Mouse (Mus musculus) fat pad, adult 2 months (tissue): ENCODE data around the gene Opa1.

Experiments
- DNase-seq: peaks from one replicate; pipeline ENCODE4 v3.0.0-alpha.2; 2011; ENCODE audit warnings: low read depth, low spot score; ENCODE audit errors: extremely low read depth

Gene Opa1

DNA sequence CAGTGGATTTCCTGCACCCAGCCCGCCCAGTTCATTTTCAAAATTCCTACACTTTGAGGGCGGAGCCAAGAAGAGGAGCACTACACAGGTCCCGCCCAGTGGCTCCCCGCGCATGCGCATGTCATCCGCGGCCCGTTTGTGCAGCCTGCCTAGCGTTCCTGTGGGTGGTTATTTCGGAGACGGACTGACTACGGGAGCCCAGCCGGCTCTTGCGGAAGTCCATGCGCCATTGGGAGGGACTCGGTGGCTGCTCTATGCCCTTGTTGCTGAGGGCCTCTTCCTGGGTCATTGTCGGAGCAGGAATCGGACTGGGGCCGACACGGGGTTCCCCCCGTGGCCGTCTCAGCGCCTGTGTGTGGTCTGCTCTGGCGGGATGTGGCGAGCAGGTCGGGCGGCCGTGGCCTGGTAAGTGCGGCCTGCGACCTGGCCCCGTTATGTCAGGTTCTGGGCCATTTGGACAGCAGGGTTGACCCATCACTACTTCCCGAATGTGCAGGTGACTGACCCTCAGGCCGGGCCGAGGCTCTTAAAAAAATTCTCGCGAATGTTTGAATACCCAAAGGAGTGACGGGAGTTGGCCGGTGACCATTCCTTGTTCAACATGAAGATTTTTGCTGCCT, at the start of gene Opa1:
TSS of gene Opa1 (plus strand) at position 168 of the 620 bp plus-strand sequence.
- peak; percentile 40 for DNase-seq

DNA sequence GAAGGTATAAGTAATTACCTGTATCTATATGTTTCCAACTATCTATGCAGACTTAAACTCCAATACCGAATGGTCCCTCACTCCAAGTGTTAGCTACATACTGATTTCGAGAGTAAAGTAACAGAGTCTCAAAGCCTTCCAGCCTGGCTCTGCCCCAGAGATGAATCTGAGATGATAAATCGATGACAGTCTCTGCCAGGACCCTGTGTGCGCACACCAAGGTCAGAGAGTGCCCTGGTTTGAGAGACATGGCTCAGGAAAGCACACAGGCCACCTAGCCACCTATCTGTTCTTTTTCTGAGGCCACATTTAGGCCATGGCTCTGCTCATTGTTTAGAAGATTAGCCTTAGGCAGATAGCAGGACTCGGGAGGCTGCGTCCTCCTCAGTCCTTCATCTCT, 45.5 kb upstream of the Opa1 start:
- DNase-seq = no peak

DNA sequence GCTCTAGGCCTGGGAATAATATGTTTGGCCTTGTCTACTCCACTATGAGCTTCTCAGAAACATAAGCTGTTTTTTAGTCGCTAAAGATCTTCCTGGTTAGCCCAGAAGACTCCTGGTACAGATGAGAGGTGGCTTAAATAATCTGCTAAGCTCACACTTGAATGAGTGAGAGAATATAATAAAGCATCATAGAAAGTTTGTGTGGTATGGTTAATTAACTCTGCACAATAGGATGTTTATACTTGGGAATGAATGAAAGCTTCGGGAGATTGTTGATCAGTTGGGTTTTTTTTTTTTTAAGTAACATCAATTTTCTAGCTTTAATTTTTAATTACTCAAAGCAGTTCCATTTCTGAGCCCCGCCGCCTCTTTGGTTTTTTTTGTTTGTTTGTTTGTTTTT, 43.3 kb upstream of the Opa1 start:
- no peak for DNase-seq

DNA sequence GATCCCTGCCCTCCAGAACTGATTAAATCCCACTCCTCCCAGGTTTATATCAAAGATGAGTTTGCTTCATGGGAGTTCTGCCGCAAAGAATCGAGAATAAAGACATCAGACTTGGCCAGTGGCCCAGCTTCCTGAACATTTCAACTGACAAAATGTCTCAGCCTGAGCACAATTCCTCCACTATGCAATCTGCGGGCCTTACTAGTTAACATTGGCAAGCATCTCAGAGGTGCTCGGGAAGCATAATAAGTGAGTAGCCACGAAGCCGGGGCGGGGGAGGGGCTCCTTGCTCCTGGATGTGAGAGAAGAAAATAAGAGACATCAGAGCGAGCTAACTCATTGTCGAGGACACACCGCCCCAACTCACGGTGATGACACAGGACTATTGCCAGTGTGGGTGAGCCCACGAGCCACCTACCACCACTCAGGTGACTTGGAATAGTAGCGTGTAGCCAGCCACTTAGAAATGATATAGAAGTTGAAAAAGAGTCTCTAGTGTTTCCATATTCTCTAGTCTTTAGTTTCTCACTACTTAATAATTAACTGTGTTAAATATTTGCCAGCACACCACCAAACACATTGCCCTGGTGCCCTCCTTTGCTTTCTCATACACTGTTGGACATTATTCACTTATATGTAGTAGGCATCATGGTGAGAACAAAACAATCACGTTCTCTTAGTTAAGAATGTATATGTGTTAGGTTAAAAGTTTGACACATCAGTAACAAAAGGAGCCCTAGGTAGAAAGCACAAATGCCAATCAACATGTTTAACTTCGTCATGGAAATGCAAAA, 42.5 kb upstream of the Opa1 start:
- DNase-seq = no peak

DNA sequence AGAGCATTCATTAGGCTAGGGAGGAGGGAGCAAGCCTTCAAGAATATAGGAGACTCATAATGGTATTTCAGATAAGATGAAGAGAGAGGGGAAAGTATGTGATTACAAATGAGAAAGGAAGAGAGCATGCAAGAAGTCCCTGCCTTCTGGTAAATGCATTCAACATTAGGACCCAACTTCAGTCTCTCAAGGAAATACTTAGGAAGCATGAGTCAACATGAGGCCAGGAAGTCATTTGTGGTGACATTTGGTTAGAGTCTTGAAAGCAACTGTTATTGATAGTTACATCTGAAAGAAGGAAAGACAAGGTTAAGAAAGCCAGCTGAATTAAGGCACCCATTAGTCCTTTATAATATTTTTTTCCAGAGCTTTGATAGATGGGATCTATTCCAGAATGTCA, 39.2 kb upstream of the Opa1 start:
- DNase-seq = no peak

DNA sequence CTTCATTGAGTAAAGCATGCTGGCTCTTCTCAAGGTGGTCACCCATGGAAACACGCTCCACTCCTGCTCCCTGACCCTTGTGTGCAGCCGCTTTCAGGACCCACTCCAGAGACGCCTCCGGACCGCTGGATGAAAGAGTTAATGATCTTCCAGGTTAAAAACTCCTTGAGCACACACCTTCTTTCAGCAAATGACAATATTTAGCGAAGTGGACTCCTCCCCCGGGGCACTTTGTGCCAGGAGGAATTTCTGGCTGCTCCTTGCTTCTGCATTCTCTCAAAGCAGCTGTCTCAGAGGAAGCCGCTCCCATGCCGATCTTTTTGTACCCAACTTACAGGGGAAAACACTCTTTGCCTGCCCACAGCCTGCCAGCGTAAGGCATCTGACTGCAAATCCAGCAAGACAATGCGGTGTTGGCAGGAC, 37.9 kb upstream of the Opa1 start:
- no peak for DNase-seq

DNA sequence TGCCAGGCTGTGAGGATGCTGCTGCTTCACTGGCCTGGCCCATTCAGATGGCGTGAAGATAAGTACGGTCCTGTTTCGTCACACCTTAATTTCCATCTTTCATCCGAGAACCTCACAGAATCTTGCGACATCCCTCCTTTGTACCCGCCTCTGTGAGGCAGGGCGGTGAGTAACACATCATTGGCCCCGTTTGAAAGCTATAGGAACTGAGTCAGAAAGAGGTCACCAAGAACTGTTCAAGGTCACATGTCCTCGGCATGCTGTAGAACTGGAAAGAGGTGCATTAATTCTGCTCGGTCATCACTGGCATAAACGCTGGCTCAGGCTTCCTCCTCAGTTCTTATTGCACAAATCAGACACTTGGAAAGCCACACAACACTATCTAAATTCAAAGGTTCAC, 34.3 kb upstream of the Opa1 start, which contains the start of gene Atp13a4:
TSS of gene Atp13a4 (minus strand) at position 36 of the 400 bp plus-strand sequence.
- no peak for DNase-seq

DNA sequence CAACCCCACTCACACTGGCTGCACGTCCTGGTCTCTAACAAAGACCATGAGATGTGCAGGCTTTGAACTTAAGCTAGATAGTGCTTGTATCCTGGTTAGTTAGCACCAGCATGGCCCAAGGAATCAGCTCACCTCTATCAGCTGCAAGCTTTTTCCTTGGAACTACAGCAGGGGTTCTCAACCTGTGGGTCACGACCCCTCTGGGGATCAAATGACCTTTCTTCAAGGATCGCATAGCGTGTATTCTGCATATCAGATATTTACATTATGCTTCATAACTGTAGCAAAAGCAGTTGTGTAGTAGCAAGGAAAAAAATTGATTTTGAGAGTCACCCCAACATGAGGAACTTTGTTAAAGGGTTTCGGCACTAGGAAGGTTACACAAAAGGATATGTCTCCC, 19.5 kb upstream of the Opa1 start:
- DNase-seq = no peak

DNA sequence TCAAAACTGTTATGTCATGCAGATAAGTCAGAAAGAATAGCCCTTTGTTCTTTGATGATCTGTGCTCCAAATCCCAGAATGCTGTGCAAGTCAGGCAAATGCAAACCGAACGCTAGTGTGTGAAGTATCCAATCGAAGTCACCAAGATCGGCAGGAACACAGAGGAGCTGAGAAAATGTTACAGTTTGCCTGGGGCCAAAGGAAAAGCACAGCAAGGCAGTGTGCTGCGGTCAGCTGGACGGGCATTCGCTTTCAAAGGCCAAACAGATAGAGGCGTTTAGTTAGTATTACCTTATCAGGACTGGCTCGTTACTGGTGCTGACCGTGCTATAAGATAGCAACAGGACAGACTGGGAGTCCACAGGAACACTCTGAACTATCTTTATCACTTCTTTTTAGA, 18.7 kb upstream of the Opa1 start:
- DNase-seq = no peak

DNA sequence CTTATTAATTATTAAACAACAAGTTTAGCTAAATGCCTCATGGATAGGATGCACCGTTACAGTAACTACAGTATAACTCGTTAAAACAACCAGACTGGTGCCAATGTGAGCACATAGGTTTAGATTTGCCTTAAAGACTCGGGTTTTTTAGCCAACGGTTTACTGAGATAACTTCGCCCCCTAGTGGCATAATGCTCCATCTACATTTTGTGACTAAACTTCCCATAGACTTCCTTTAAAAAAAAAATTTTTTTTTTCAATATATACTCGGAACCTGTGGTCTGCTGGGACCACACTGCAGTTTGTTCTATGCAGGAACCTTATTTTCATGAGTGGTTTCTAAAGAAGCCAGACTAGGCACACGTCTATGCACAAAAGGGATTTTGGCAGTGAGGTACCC, 18.3 kb upstream of the Opa1 start:
- DNase-seq = no peak

DNA sequence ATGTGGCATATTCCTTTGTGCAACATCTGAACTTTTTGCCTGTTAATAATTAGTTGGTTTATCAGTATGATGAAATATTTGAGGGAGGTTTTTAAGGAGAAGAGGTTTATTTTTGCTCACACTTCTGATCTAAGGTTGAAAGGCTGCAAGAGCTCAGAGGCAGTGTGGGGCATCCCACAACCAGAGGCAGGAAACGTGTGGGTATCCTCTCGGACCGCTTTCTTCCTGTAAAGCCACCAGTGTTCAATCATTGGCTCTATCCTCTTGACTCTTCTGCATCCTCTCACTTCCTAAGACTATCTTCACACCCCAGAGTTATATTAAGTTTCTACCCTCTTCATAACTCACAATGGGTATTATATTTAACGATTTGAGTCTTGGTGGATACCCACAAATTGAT, 5.1 kb upstream of the Opa1 start:
- no peak for DNase-seq

DNA sequence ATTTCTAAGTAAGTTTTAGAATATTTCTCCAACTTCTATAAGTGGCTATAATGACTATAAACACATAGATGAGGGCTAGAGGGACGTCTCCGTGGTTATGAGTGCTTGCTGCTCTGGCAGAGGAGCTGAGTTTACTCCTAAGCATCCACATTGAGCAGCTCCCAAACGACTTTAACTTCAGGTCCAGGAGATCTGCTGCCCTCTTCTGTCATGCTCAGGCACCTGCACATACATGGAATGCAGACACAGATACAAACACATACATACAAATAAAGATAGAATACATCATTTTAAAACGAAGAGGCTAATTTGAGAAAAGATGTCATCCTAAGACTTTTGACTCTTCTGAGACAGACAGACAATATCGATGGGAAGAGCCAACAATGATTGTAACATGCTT, 3.5 kb upstream of the Opa1 start:
- no peak for DNase-seq

DNA sequence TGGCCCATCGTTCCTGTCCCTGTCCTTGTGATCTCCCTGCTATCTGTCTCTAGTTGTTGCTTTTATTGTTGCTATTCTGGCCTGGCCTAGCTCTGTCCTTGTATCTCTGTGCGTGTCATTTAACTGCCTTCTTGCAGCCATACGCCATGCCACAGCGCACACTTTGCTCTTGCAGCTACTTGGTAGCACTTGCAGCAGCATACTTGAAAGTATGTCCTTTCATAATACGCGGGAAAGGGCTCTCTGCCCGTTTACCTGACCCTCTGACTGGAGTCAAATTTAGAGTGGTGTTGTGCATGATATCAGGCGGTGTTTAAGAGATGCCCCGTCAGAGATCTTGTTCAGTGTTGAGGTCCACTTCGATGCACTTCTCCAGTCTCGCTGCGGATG, 648 bp downstream of the Opa1 start:
- DNase-seq = no peak

DNA sequence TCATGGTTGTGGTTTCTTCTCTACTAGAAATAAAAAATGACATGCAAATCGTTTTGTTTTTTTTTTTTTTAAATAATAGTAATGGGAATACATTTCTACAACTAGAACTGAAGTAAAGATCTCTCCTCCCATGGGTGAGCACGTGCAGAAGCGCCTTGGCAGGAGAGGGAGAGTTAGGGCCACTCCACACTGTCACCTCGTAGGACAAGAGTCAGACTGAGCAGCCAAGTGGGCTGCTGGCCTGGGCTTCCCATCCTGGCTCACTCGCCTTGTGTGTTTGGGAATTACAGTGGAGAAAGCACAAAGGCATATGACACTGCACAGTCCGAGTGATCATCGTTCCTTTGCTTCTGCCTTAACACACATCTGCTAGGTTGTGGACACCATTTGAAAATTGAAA, 13.0 kb downstream of the Opa1 start:
- no peak for DNase-seq

DNA sequence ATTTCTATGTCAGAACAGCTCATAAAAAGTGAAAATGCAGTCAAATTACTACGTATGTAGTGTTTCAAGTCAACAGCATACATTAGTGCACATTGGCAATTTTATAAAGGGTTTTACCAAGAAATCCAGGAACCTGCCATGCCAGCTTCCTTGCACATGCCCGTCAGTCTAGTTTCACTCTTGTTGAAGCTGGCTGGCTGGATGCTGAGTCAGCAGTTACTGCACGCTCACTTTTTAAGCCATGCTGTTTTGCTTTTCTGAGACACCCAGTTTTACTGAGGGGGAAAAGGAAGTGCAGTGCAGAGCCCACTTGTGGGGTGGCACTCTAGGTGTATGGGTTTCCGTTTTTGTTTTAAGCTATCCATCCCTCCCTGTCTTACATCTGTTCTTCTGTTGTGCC, 18.0 kb downstream of the Opa1 start:
- DNase-seq = no peak

DNA sequence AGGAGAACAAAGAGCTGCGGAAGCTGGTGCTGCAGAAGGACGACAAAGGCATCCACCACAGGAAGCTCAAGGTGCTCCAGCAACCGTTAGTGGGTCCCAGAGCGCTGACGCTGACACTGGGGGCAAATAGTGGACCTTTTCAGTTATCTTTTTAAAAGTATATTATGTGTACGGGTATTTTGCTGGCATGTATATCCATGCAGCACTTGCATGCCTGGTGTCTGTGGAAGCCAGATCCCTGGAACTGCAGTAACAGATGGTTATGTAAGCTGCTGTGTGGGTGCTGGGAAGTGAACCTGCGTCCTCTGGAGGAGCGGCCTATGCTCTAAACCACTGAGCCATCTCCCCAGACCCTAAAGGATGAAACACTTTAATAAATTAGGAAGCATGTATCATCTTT, 26.4 kb downstream of the Opa1 start:
- DNase-seq = no peak

DNA sequence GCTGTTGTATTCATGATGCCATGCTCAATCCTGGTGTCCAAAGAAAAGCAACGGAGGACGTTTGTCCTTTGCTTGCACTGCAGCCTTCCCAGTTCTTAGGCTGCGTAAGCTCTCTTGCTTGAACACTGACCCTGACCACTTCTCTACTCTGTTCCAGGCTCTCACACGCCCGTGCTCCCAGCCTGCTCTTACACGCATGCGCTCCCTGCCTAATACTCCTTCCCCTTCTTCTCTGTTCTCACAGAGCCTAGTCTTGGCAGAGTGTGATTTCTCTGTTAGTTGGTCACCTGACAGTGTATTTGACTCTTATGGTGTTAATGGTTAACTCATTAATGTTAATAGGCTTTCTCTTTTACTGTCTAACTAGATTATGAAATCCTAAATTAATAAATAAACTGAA, 28.0 kb downstream of the Opa1 start:
- DNase-seq = no peak

DNA sequence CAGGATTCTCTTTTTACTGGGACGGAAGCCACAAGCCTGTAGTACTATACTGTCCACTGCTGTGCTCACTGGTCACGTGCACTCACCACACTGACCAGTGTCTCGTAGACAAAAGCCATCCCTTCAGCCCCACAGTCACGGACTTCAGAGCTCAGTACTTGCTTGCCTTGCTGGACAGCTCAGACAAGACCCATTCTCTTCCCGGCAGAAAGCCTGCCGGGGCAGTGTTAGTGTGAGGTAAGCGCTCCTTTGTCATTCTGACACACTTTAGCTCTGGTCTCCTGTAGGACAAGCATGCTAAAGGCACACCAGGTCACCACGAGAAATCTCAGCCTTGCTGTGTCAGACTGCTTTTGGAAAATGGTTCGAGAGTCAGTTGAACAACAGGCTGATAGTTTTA, 35.6 kb downstream of the Opa1 start:
- no peak for DNase-seq

DNA sequence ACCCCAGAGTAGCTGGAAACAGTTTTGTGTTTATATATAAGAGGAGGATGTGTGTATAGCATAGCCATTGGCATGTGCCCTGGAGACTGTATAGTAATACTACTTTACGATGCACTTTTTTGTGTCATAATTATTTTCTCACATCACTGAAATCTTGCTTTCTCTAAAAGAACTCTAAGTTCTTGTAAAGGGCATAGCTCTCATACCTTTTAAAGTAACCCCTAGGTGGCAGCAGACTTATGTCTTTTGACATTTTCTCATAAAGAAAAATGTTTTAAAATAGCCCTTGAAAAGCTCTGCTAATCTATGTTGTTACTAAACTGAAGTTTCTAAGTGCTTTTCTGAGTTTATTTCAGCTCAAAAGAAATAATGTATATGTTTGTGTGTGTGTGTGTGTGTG, 49.9 kb downstream of the Opa1 start:
- DNase-seq = no peak

DNA sequence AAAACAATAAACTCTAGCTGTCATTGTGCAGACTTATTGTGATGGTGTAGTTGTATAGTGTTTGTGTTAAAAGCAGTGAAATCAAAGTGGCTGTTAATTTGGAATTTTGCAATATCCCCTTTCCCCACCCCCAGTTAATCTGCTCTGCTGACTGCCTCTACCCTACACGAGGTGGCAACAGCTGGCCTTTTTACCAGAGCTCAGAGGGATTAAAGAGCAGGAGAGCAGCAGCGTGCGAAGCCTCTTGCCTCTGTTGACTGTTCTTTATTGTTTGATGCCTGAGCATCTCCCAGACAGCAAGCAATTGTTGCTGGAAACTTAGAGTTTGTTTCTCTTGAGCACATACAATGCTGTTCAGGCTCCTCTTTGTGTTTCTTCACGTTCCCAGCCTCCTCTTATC, 56.6 kb downstream of the Opa1 start:
- DNase-seq = no peak

DNA sequence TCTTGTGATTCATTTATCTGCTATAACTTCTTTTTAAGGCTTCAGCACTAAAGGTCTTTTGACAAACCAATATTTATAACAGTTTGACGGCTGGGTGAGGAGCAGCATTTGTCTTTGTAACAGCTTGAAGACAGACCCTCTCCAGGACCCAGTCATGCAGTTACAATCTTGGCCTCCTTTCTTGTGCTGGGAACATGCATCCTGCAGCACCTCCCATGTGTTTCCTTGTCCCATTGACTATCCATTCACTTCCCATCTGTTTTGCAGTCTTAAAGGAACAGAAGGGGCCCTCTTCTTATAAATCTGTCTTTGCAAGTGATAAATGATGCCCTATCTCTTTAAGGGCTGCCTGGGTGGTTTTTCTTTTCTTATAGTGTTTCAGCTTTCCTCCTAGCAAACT, 63.2 kb downstream of the Opa1 start:
- no peak for DNase-seq

DNA sequence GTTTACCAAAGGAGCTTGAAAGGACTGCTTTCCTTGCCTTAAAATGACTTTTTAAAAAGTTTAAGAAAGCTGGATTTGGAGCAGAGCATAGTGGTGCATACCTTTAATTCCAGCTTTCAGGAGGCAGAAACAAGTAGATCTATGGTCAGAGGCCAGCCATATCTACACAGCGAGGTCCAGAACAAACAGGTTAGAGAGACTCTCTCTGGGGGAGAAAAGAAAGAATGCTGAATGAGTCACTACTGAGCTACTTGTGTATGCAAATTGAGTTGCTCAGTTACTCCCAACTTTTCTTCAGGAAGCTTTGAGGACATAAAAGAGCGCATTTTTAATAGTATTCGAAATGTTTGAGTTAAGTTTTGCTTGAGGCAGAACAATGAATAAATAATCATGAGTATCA, 65.7 kb downstream of the Opa1 start:
- DNase-seq = no peak

DNA sequence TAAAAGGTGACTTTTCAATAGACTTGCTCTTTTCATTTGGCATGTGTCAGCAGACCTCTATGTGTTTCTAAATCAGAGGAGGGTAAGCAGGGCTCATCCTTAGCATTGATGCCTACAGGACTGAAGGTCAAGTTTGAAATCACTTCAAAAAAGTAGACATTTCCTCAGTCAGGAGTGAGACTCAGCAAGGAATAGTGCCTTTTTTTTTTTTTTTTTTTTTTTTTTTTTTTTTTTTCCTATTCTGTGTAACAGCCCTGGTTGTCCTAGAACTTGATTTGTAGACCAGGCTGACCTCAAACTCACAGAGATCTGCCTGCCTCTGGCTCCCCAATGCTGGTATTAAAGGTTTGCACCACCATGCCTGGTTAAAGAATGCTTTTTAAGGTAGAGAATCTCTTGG, 67.1 kb downstream of the Opa1 start:
- DNase-seq = no peak
